Mouse (Mus musculus) cerebellum, adult 11-12 months (tissue): ENCODE data around the gene Sh2d3c.

Experiments
- DNase-seq: peaks from one replicate; pipeline ENCODE4 v3.0.0; 2022

Gene Sh2d3c

GRCm38 (mm10) chr2:32720681-32721229 lies at the start of gene Sh2d3c:
Gene Sh2d3c (plus strand): TSS chr2:32721055.
- no peak for DNase-seq

- DNase-seq = no peak
These were observed 49.7 kb upstream of the Sh2d3c start for GRCm38 (mm10) chr2:32671147-32671546.

- DNase-seq = no peak
These were observed 48.8 kb upstream of the Sh2d3c start for GRCm38 (mm10) chr2:32671907-32672595.

- no peak for DNase-seq
These were observed 47.5 kb upstream of the Sh2d3c start for GRCm38 (mm10) chr2:32673176-32673917.

- DNase-seq = no peak
These were observed 44.0 kb upstream of the Sh2d3c start for GRCm38 (mm10) chr2:32676821-32677220.

GRCm38 (mm10) chr2:32677683-32678082 lies 43.2 kb upstream of the Sh2d3c start:
- DNase-seq = no peak

GRCm38 (mm10) chr2:32680051-32680451 lies 40.8 kb upstream of the Sh2d3c start:
- DNase-seq = no peak

- no peak for DNase-seq
These were observed 39.7 kb upstream of the Sh2d3c start for GRCm38 (mm10) chr2:32680961-32681650.

GRCm38 (mm10) chr2:32681754-32682153 lies 39.1 kb upstream of the Sh2d3c start:
- DNase-seq = no peak

GRCm38 (mm10) chr2:32682721-32683417 lies 38.0 kb upstream of the Sh2d3c start:
- no peak for DNase-seq

- no peak for DNase-seq
These were observed 37.2 kb upstream of the Sh2d3c start for GRCm38 (mm10) chr2:32683701-32684100.

- DNase-seq = no peak
These were observed 36.0 kb upstream of the Sh2d3c start for GRCm38 (mm10) chr2:32684681-32685428.

GRCm38 (mm10) chr2:32685807-32686206 lies 35.0 kb upstream of the Sh2d3c start:
- DNase-seq = no peak

- DNase-seq = no peak
These were observed 34.2 kb upstream of the Sh2d3c start for GRCm38 (mm10) chr2:32686640-32687039.

- no peak for DNase-seq
These were observed 33.3 kb upstream of the Sh2d3c start for GRCm38 (mm10) chr2:32687562-32687961.

GRCm38 (mm10) chr2:32689420-32689819 lies 31.4 kb upstream of the Sh2d3c start:
- peak; percentile 85 for DNase-seq

- DNase-seq = no peak
These were observed 29.8 kb upstream of the Sh2d3c start for GRCm38 (mm10) chr2:32691041-32691440.

- DNase-seq = peak; percentile 63
These were observed 28.4 kb upstream of the Sh2d3c start for GRCm38 (mm10) chr2:32692496-32692895.

GRCm38 (mm10) chr2:32693282-32693681 lies 27.6 kb upstream of the Sh2d3c start:
- peak; percentile 56 for DNase-seq

- DNase-seq = peak; percentile 96
These were observed 26.9 kb upstream of the Sh2d3c start for GRCm38 (mm10) chr2:32693823-32694411.

GRCm38 (mm10) chr2:32694691-32695090 lies 26.2 kb upstream of the Sh2d3c start:
- DNase-seq = no peak

- DNase-seq = no peak
These were observed 21.2 kb upstream of the Sh2d3c start for GRCm38 (mm10) chr2:32699680-32700079.
